13 mouse cellular contexts compared by ENCODE assay signal in genomic region chr11:118861801-118862431, GRCm38 (mm10). TPM values are rescaled to one million over a fixed set of nuclear protein-coding genes. Genes with fewer than 3 reads are reported as not detected.
A peak's percentile ranks its signal among the peaks of the same experiment; 100 is the strongest.
DNase-seq lines count a peak whose midpoint lies in the region; ATAC-seq and TF ChIP-seq lines count a peak whose summit lies in the region.
"Had no signal": no experiment of that assay in that cellular context is flagged by ENCODE, and none has a peak within 500 bp of the region (broad histone marks: within the 10 kb centered on the region; RNA-seq: fewer than 3 reads in every experiment).

No protein-coding gene starts in this region.

- no peaks in the 10 kb centered on the region for H3K27me3 ChIP-seq in forebrain, postnatal 0 days (ENCODE audit: insufficient read depth, low read length)

- H3K9me3 ChIP-seq in forebrain, postnatal 0 days (ENCODE audit: low read length): no peaks in the 10 kb centered on the region
- H3K9me3 ChIP-seq: embryonic facial prominence, embryonic 10.5 days; forebrain, embryonic 10.5 days had no signal

- ATAC-seq in forebrain, postnatal 0 days: no peak

- H3K36me3 ChIP-seq in forebrain, postnatal 0 days (ENCODE audit: insufficient read depth): no peaks in the 10 kb centered on the region
- H3K36me3 ChIP-seq: embryonic facial prominence, embryonic 10.5 days; forebrain, embryonic 10.5 days had no signal

- no peak overlapping the region for H3K27ac ChIP-seq in forebrain, postnatal 0 days (ENCODE audit: low read depth, low read length)
- H3K27ac ChIP-seq: embryonic facial prominence, embryonic 10.5 days had no signal

- H3K4me1 ChIP-seq in forebrain, postnatal 0 days (ENCODE audit: insufficient read depth): no peaks in the 10 kb centered on the region

- WGBS in forebrain, postnatal 0 days: 79% methylated on average over 15 of the region's 15 CpGs

- H3K4me2 ChIP-seq in forebrain, postnatal 0 days (ENCODE audit: low read depth): no peak overlapping the region

- TF ChIP-seq CTCF in forebrain, postnatal 0 days (IDR thresholded peaks at IDR 0.05; ENCODE audit: low read depth): no peak

- no peak overlapping the region for H3K9ac ChIP-seq in forebrain, postnatal 0 days

- peak; percentile 68 for DNase-seq in cerebellum, adult 11 months
- DNase-seq in cerebellum, adult 9-10 months: no peak
- peak; percentile 71 for DNase-seq in layer of hippocampus, adult 11-12 months (ENCODE audit: low spot score)
- no peak for DNase-seq in layer of hippocampus, adult 9-10 months (ENCODE audit: low spot score)
- peak; percentile 65 to 66 for DNase-seq in layer of hippocampus, postnatal 25 days (ENCODE audit: extremely low spot score in 1 of 2, low spot score in 1 of 2)
- peak; percentile 60 to 65 for DNase-seq in right cerebral cortex, postnatal 10 days (ENCODE audit: low spot score in 2 of 2)
- no peak for DNase-seq in forebrain, postnatal 0 days
- no peak for DNase-seq in thymus, postnatal 25 days
- DNase-seq: heart, postnatal 36 days had no signal

- no peak overlapping the region for H3K4me3 ChIP-seq in forebrain, postnatal 0 days (ENCODE audit: low read depth, low read length)
- H3K4me3 ChIP-seq: embryonic facial prominence, embryonic 10.5 days; forebrain, embryonic 10.5 days had no signal

RNA-seq across cellular contexts. Expression of gene Rbfox3, which starts 49.5 kb away (rescaled TPM):
- 100 to 1,000 TPM; 266 to 285 TPM for total RNA-seq in layer of hippocampus, postnatal 25 days (2021)
- 37.3 and 43.7 TPM in 2 replicates for total RNA-seq in forebrain, postnatal 0 days (2014; rRNA removed)
- polyA plus RNA-seq in forebrain, postnatal 0 days (2015; fragmentation: Nextera tagmentation; extraction: Ambion mirVana): 72.7 and 82.3 TPM in 2 replicates
- total RNA-seq: granulocyte monocyte progenitor cell, adult 5-6 weeks; megakaryocyte progenitor cell, adult 5-6 weeks had no signal

Comparison
In these comparisons a context has a peak if more than half of its experiments do, and no peak if none do; other contexts are left out.
1. DNase-seq: peak in cerebellum, adult 11 months (single experiment), layer of hippocampus, adult 11-12 months (single experiment), layer of hippocampus, postnatal 25 days (2 of 2) and right cerebral cortex, postnatal 10 days (2 of 2); none in cerebellum, adult 9-10 months (single experiment), layer of hippocampus, adult 9-10 months (single experiment), forebrain, postnatal 0 days (single experiment) and thymus, postnatal 25 days (single experiment).